Mouse (Mus musculus) right cerebral cortex, postnatal 14 days (tissue): ENCODE data around the gene Dhx8.

Experiments
- DNase-seq: peaks from one replicate; pipeline ENCODE4 v3.0.0; 2022

Dhx8 gene

DNA sequence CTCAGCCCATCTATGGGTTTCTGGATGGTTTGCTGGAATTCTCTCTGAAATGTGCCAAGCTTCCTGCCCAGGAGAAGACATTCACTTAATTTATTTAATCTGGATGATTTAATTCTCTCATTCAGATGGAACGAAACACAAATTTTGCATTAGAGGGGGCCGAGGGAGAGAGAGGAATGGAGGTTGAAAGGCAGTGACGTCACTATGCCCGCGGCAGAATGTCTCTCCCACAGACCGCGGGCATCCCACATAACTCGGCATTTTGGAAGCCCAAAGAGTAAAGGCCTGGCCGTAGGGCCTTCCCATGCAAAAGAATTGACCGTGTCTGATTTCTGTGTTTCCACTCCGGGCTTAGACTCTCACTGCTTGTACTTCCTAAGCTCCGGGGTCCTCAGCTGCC lies 74.0 kb downstream of the Dhx8 start:
- no peak for DNase-seq

GRCm38 (mm10) chr11:101807266-101807665 lies 74.5 kb downstream of the Dhx8 start:
- no peak for DNase-seq

DNA sequence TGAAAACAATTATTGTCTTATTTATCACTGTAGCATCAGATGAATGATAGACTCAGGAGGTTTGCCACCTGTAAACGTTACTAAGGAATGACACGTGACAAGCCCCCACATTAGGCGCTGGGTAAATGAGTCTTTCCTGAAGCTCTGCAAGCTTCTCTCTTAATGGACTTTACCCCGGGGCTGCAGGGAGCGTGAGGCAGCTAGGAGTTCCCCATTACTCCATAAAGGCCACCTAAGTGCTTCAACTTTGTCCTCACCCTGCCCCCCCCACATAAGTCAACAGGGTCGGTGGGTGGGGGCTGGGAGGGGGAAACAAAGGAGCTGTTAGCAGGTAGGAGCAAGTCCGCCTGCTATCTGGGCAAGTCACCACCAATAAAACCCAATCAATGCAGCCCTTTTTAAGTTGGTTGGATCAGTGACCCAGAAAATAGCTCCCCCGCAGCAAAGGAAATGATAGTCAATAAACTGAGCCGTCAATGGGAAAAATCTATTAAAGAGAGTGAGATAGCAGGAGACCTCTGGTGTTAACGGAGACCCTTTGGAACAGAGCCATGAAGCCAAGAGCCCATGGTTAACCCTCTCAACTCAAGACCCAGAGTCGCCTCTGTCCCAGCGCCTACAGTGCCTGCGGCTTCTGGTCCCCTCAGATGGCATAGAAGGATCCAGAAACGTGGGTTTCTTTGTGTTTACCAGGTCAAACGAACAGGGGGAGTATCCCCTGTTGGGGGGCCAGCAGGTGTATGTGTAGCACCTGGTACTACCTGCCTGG lies 76.5 kb downstream of the Dhx8 start:
- DNase-seq, result no peak

DNA sequence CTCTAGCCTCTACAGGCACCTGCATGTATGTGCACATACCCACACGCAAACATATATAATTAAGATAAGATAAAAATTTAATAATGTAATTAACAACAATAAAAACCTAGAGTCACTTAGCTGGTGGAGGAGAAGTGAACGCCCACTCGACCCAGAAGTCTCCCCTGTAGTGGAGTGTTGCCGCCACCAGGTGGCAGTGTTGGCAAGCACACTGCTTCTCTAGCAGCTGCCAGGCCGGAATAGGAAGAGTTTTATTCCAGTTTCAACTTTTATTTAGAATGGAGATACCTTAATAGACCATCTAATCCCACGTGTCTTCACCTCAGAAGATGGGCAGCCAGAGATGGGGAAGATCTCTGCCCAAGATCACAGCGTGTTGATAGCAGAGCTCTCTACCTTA lies 80.5 kb downstream of the Dhx8 start:
- DNase-seq, result peak; percentile 82

DNA sequence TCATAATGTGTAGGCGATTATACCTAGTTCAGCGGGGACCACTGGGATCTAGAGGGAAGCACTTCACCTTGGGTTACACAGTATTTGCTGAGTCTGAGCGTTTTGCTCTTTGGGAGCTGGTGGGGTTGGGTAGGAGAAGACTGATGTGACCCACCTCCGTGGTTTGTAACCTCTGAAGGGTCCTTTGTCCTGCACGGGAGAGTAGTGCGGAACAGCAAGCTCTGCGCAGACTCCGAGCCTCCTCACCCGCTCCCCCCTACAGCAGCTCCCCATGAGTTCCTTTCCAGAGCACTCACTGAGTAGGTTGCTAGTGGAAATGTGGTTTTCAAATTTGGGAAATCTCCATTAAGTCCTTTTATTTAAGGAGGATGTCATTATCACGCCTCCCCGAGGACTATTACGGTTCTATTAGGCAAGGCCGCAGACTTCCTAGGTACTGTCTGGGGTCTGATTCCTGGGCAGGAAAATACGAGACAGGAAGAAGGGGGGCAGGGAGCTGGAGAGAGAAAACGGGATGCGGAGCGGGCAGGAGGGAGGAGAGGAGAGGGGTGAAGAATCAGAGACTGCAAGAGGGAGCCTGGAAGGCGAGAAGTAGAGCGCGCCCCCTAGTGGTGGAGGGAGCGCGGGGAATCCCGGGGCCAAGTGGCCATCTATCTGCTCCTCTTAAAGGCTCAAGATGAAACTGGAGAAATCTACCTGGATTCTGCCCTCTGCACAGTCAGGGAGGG lies 81.8 kb downstream of the Dhx8 start:
- DNase-seq, result peak; percentile 86

DNA sequence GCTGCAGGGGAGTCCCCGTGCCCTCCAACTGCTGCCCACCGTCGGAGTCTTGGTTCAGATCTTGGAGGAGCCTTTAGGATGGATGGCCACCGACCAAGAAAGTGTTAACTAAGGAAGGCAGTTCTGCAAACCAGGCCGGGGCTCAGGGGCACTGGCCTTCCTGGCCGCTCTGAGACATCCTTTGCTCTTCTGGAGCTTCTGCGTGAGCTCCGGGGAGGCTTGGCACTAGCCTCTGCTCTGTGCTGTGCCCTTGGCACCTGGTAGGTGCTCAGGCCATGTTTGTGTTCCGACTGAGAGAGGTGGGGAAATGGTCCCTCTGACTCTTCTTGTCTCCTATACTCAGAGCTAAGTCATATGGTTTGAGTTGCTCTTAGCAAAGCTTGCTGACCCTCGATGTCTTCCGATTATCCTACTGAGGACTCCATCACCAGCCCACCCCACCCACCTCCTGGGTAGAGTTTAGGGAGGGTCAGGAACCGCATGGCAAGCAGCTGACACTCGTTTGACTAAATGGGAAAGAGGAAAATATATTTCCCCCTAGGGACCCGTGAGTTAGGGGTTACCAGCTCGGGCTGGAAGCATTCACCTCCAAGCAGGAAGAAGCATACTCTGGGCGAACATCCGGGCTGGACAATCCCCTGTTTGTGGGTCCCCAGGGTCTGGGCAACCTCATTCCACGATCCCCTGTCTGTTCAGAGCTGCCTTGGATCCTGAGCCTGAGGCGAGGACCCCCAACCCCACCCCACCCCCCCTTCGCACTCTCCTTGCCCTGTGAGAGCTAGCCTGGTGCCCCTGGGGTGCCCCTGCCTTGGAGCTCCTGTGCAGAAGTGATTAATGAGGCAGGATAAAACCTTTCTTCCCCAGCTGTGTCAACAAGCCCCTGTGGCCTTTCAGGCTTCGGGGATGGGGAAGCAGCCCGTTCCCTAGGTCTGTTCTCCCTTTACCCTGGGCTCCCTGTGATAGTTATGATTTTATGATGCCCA lies 82.7 kb downstream of the Dhx8 start:
- DNase-seq, result no peak
